Mouse (Mus musculus): ENCODE measurements around the gene Plekha1.

- TF ChIP-seq HCFC1 (IDR thresholded peaks at IDR 0.05; ENCODE audit: borderline replicate concordance, insufficient read depth, low read length) (no peak), MAFK (IDR thresholded peaks at IDR 0.05; ENCODE audit: insufficient read depth, low read depth, low read length) (no peak)
Observed at GRCm38 (mm10) chr7:130946303-130946702, 80.7 kb downstream of the Plekha1 start.

Measured in ES-E14 (cell line).